Mouse (Mus musculus) frontal cortex, postnatal 36 days (tissue): Measurements from ENCODE around the gene Rexo1.

ENCODE experiments used
- DNase-seq, 2 experiments: peaks; one replicate each; pipeline ENCODE4 v3.0.0; 2022; ENCODE audit warnings: low spot score in 2 of 2

The Rexo1 gene

GRCm38 (mm10) chr10:80504724-80505123 lies 56.6 kb downstream of the Rexo1 start:
- no peak for DNase-seq

GRCm38 (mm10) chr10:80503599-80504220 lies 57.6 kb downstream of the Rexo1 start:
- no peak for DNase-seq

GRCm38 (mm10) chr10:80502819-80503314 lies 58.5 kb downstream of the Rexo1 start:
- no peak for DNase-seq

GRCm38 (mm10) chr10:80502291-80502690 lies 59.1 kb downstream of the Rexo1 start:
- DNase-seq = no peak

GRCm38 (mm10) chr10:80496421-80496820 lies 64.9 kb downstream of the Rexo1 start:
- DNase-seq = no peak

GRCm38 (mm10) chr10:80495901-80496300 lies 65.5 kb downstream of the Rexo1 start:
- no peak for DNase-seq

- DNase-seq = no peak
Observed at GRCm38 (mm10) chr10:80494732-80495131, 66.6 kb downstream of the Rexo1 start, which contains the start of gene Onecut3. Onecut3 (plus strand) TSS chr10:80494835.
